Comparison of ENCODE assay signal across 14 mouse cellular contexts in genomic region chr8:12903790-12904415, GRCm38 (mm10). TPM values are rescaled to one million over a fixed set of nuclear protein-coding genes. Genes with fewer than 3 reads are reported as not detected.
DNase-seq lines count a peak whose midpoint lies in the region; ATAC-seq lines count a peak whose summit lies in the region.
"Had no signal": no experiment of that assay in that cellular context is flagged by ENCODE, and none has a peak within 500 bp of the region (broad histone marks: within the 10 kb centered on the region; RNA-seq: fewer than 3 reads in every experiment).

No protein-coding gene starts in this region.

- peaks cover 44% of the 10 kb centered on the region for H3K4me1 ChIP-seq in heart, embryonic 10.5 days
- peaks cover 3% of the 10 kb centered on the region; the same call in 1 of the 2 replicates for H3K4me1 ChIP-seq in heart, embryonic 11.5 days (ENCODE audit: control insufficient read depth, insufficient read depth, low read length)
- H3K4me1 ChIP-seq in midbrain, embryonic 14.5 days (ENCODE audit: control insufficient read depth, insufficient read depth, low read length): no peaks in the 10 kb centered on the region
- H3K4me1 ChIP-seq in midbrain, embryonic 10.5 days: peaks cover 41% of the 10 kb centered on the region
- H3K4me1 ChIP-seq in limb, embryonic 10.5 days: peaks cover 15% of the 10 kb centered on the region

- H3K27ac ChIP-seq in heart, embryonic 10.5 days: 0 out of 2 replicates have a peak overlapping the region, but pooled peaks have one; percentile 29
- H3K27ac ChIP-seq in heart, embryonic 11.5 days (ENCODE audit: low read depth, low read length): no peak overlapping the region
- 0 out of 2 replicates have a peak overlapping the region, but pooled peaks have one; percentile 5 for H3K27ac ChIP-seq in midbrain, embryonic 14.5 days (replicated peaks; ENCODE audit: low read depth, low read length)
- no peak overlapping the region for H3K27ac ChIP-seq in midbrain, embryonic 10.5 days (replicated peaks)
- H3K27ac ChIP-seq in limb, embryonic 10.5 days: peak overlapping the region; percentile 4; the same call in 1 of the 2 replicates
- H3K27ac ChIP-seq: hindbrain, embryonic 14.5 days had no signal

- ATAC-seq in heart, embryonic 11.5 days (replicated peaks; ENCODE audit: insufficient number of reproducible peaks, low FRiP score, low TSS enrichment): no peak
- ATAC-seq in midbrain, embryonic 14.5 days (ENCODE audit: low FRiP score, low TSS enrichment): no peak
- ATAC-seq: Patski had no signal

- no peak for DNase-seq in heart, embryonic 10.5 days (ENCODE audit: low spot score)
- DNase-seq in midbrain, embryonic 14.5 days: no peak
- DNase-seq in midbrain, embryonic 10.5 days (ENCODE audit: low spot score): no peak
- DNase-seq in limb, embryonic 10.5 days (ENCODE audit: low spot score): no peak
- DNase-seq in thymus, postnatal 4 days: no peak
- DNase-seq in left cerebral cortex, adult 9 months (ENCODE audit: low spot score in 2 of 2): no peak
- DNase-seq: adrenal gland, postnatal 25 days; cerebellum, adult 11 months; gastrocnemius, postnatal 25 days; right cerebral cortex, postnatal 14 days; thymus, postnatal 36 days had no signal

- H3K27me3 ChIP-seq in heart, embryonic 10.5 days (ENCODE audit: insufficient read depth, poor library complexity, severe bottlenecking): peaks cover 26% of the 10 kb centered on the region; the same call in 1 of the 2 replicates
- no peaks in the 10 kb centered on the region for H3K27me3 ChIP-seq in heart, embryonic 11.5 days (ENCODE audit: control insufficient read depth, insufficient read depth, low read length)
- no peaks in the 10 kb centered on the region for H3K27me3 ChIP-seq in midbrain, embryonic 14.5 days (ENCODE audit: control insufficient read depth, insufficient read depth, low read length)
- no peaks in the 10 kb centered on the region for H3K27me3 ChIP-seq in midbrain, embryonic 10.5 days (ENCODE audit: low read depth, poor library complexity, severe bottlenecking)
- H3K27me3 ChIP-seq in limb, embryonic 10.5 days (ENCODE audit: low read depth, poor library complexity, severe bottlenecking): no peaks in the 10 kb centered on the region
- H3K27me3 ChIP-seq: Patski had no signal

- WGBS in heart, embryonic 10.5 days: 81% methylated on average over 13 of the region's 13 CpGs
- 79% methylated on average over 13 of the region's 13 CpGs for WGBS in heart, embryonic 11.5 days (ENCODE audit: insufficient replicate concordance)
- whole genome bisulfite sequencing in midbrain, embryonic 14.5 days: 89% methylated on average over 13 of the region's 13 CpGs
- 91% methylated on average over 13 of the region's 13 CpGs for WGBS in midbrain, embryonic 10.5 days
- WGBS in limb, embryonic 10.5 days: 93% methylated on average over 13 of the region's 13 CpGs

- H3K36me3 ChIP-seq in heart, embryonic 10.5 days: no peaks in the 10 kb centered on the region
- H3K36me3 ChIP-seq in heart, embryonic 11.5 days (ENCODE audit: control insufficient read depth, insufficient read depth, low read length): no peaks in the 10 kb centered on the region
- H3K36me3 ChIP-seq in midbrain, embryonic 14.5 days (ENCODE audit: control insufficient read depth, insufficient read depth, low read length): no peaks in the 10 kb centered on the region
- H3K36me3 ChIP-seq in midbrain, embryonic 10.5 days: no peaks in the 10 kb centered on the region
- H3K36me3 ChIP-seq in limb, embryonic 10.5 days: no peaks in the 10 kb centered on the region

- H3K4me3 ChIP-seq in heart, embryonic 10.5 days: no peak overlapping the region
- H3K4me3 ChIP-seq in heart, embryonic 11.5 days (ENCODE audit: low read depth, low read length): no peak overlapping the region
- H3K4me3 ChIP-seq in midbrain, embryonic 14.5 days (replicated peaks; ENCODE audit: low read depth, low read length): no peak overlapping the region
- H3K4me3 ChIP-seq in midbrain, embryonic 10.5 days: no peak overlapping the region
- no peak overlapping the region for H3K4me3 ChIP-seq in limb, embryonic 10.5 days

- no peaks in the 10 kb centered on the region for H3K9me3 ChIP-seq in heart, embryonic 10.5 days
- H3K9me3 ChIP-seq in heart, embryonic 11.5 days (replicated peaks; ENCODE audit: control insufficient read depth, low read length): no peaks in the 10 kb centered on the region
- no peaks in the 10 kb centered on the region for H3K9me3 ChIP-seq in midbrain, embryonic 14.5 days (ENCODE audit: control insufficient read depth, low read length)
- no peaks in the 10 kb centered on the region for H3K9me3 ChIP-seq in midbrain, embryonic 10.5 days (replicated peaks)
- H3K9me3 ChIP-seq in limb, embryonic 10.5 days (replicated peaks): no peaks in the 10 kb centered on the region

- H3K9ac ChIP-seq in heart, embryonic 11.5 days (ENCODE audit: low read depth, low read length): no peak overlapping the region
- H3K9ac ChIP-seq in midbrain, embryonic 14.5 days (replicated peaks; ENCODE audit: low read length): no peak overlapping the region
- H3K9ac ChIP-seq: hindbrain, embryonic 14.5 days had no signal

- H3K4me2 ChIP-seq in heart, embryonic 11.5 days: no peak overlapping the region
- H3K4me2 ChIP-seq in midbrain, embryonic 14.5 days (ENCODE audit: low read length): no peak overlapping the region
- H3K4me2 ChIP-seq: hindbrain, embryonic 14.5 days had no signal

RNA-seq across cellular contexts. Expression of gene Mcf2l, which starts 30.3 kb away (rescaled TPM):
- polyA plus RNA-seq in heart, embryonic 10.5 days (2016; fragmentation: Nextera tagmentation; extraction: Ambion mirVana): 8.3 and 9.1 TPM in 2 replicates
- 8.8 and 11.3 TPM in 2 replicates for polyA plus RNA-seq in heart, embryonic 11.5 days (2014; fragmentation: Nextera tagmentation; extraction: Ambion mirVana)
- 173 and 174 TPM in 2 replicates for polyA plus RNA-seq in midbrain, embryonic 14.5 days (2014; fragmentation: Nextera tagmentation; extraction: Ambion mirVana)
- polyA plus RNA-seq in midbrain, embryonic 10.5 days (2016; fragmentation: Nextera tagmentation; extraction: Ambion mirVana): 26.4 and 42.7 TPM in 2 replicates
- polyA plus RNA-seq in limb, embryonic 10.5 days (2016; fragmentation: Nextera tagmentation; extraction: Ambion mirVana): 5.7 and 10.3 TPM in 2 replicates

Comparison
In these comparisons a context has a peak if more than half of its experiments do, and no peak if none do; other contexts are left out.
1. H3K27ac ChIP-seq: peak in heart, embryonic 10.5 days (single experiment), midbrain, embryonic 14.5 days (single experiment) and limb, embryonic 10.5 days (single experiment); none in heart, embryonic 11.5 days (single experiment) and midbrain, embryonic 10.5 days (single experiment).